Mouse (Mus musculus) midbrain, embryonic 16.5 days (tissue): ENCODE results near the gene Fmo5. TPM values are rescaled to one million over a fixed set of nuclear protein-coding genes. Genes with fewer than 3 reads are reported as not detected.

Experiments used
- ATAC-seq: fragments of 200-750 bp; cut with Nextera tagmentation; 2 replicates; pipeline ENCODE4 v1.8.0; 2017; ENCODE audit warnings: moderate TSS enrichment
- H3K27ac ChIP-seq: fragments of 300-500 bp; sonication (generic); 2 replicates; pipeline ENCODE4 v1.5.1; 2014; ENCODE audit warnings: mild to moderate bottlenecking, low read length, mixed read lengths
- H3K27me3 ChIP-seq: fragments of 300-500 bp; sonication (generic); 2 replicates; pipeline ENCODE4 v1.6.1; 2014; ENCODE audit warnings: low read depth, low read length, mixed read lengths; ENCODE audit not compliant: control insufficient read depth, insufficient read depth
- H3K36me3 ChIP-seq: fragments of 300-500 bp; sonication (generic); 2 replicates; pipeline ENCODE4 v1.6.1; 2014; ENCODE audit warnings: mild to moderate bottlenecking, low read length, moderate library complexity, mixed read lengths; ENCODE audit not compliant: control insufficient read depth, insufficient read depth
- H3K4me1 ChIP-seq: fragments of 300-500 bp; sonication (generic); 2 replicates; pipeline ENCODE4 v1.6.1; 2014; ENCODE audit warnings: mild to moderate bottlenecking, low read length, mixed read lengths; ENCODE audit not compliant: control insufficient read depth, insufficient read depth
- H3K4me2 ChIP-seq: fragments of 300-500 bp; sonication (generic); 2 replicates; pipeline ENCODE4 v1.6.1; 2014; ENCODE audit warnings: mild to moderate bottlenecking, low read length, mixed read lengths
- H3K4me3 ChIP-seq: fragments of 300-500 bp; sonication (generic); 2 replicates; pipeline ENCODE4 v1.5.1; 2014; ENCODE audit warnings: low read depth, mild to moderate bottlenecking, low read length, moderate library complexity, mixed read lengths
- H3K9ac ChIP-seq: fragments of 300-500 bp; sonication (generic); 2 replicates; pipeline ENCODE4 v1.6.1; 2014; ENCODE audit warnings: low read depth, low read length, mixed read lengths
- H3K9me3 ChIP-seq: fragments of 300-500 bp; sonication (generic); replicated peaks from 2 replicates; pipeline ENCODE4 v1.6.1; 2014; ENCODE audit warnings: mild to moderate bottlenecking, low read length, mixed read lengths; ENCODE audit not compliant: control insufficient read depth, poor library complexity, severe bottlenecking
- WGBS: fragments of 180-500 bp; shearing (Covaris S2); extraction: QIAGEN DNeasy Blood & Tissue Kit; methylation state at CpG from one replicate; pipeline ENCODE4 v1.1.7; 2014; 5-methylcytosine and 5-hydroxymethylcytosine counted together
- microRNA-seq: library from miRNA; unstranded; fragments of <30 nt; microRNA quantifications from one replicate; pipeline ENCODE4, GENCODE M21; 2017
- polyA plus RNA-seq: library from polyadenylated mRNA; unstranded; fragments of >200 nt; fragmentation: Nextera tagmentation; extraction: Ambion mirVana; gene quantifications from 2 replicates; pipeline ENCODE4 v1.2.1, GENCODE M21; 2015

Gene Fmo5
- polyA plus RNA-seq, 1 experiment from 2014 or later: 0.70 TPM

DNA sequence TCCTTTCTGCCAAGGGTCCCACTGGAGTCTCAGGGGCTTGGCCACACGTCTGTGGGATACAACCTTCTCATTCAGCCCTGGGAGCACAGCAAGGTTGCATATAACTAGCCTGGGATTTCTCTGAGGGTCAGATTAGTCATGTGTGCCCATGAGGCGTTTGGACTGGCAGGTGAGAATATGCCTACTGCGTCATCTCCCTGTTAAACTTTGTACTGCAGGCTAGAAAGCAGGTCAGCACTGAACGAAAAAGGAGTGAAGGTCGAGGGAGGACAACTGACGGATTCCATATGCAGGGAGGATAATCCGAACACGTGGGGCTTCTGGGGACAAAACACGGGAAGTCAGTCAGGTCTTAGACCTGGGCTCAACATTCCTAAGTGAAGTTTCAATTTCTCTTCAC, 68.7 kb downstream of the Fmo5 start:
- Histone ChIP-seq H3K36me3 (peaks cover 52% of the 10 kb centered on the region), H3K4me1 (no peaks in the 10 kb centered on the region), H3K9me3 (no peaks in the 10 kb centered on the region), H3K4me2 (no peak overlapping the region), H3K4me3 (no peak overlapping the region), H3K27ac (no peak overlapping the region), H3K27me3 (no peaks in the 10 kb centered on the region), H3K9ac (no peak overlapping the region)
- 81% methylated on average over 9 of the region's 9 CpGs for WGBS
- no peak for ATAC-seq

- Histone ChIP-seq H3K27ac (no peak overlapping the region), H3K4me2 (no peak overlapping the region), H3K27me3 (no peaks in the 10 kb centered on the region), H3K9ac (no peak overlapping the region), H3K4me1 (no peaks in the 10 kb centered on the region), H3K4me3 (no peak overlapping the region), H3K36me3 (peaks cover 44% of the 10 kb centered on the region), H3K9me3 (no peaks in the 10 kb centered on the region)
- WGBS: 84% methylated on average over 3 of the region's 3 CpGs
- ATAC-seq: no peak
Measured at GRCm38 (mm10) chr3:97699061-97699460, 70.5 kb downstream of the Fmo5 start.

GRCm38 (mm10) chr3:97701198-97701597, 72.6 kb downstream of the Fmo5 start:
- Histone ChIP-seq H3K27me3 (no peaks in the 10 kb centered on the region), H3K4me2 (no peak overlapping the region), H3K27ac (no peak overlapping the region), H3K9me3 (no peaks in the 10 kb centered on the region), H3K4me1 (no peaks in the 10 kb centered on the region), H3K9ac (no peak overlapping the region), H3K4me3 (no peak overlapping the region), H3K36me3 (peaks cover 28% of the 10 kb centered on the region)
- no peak for ATAC-seq
- WGBS: 67% methylated on average over 3 of the region's 3 CpGs

DNA sequence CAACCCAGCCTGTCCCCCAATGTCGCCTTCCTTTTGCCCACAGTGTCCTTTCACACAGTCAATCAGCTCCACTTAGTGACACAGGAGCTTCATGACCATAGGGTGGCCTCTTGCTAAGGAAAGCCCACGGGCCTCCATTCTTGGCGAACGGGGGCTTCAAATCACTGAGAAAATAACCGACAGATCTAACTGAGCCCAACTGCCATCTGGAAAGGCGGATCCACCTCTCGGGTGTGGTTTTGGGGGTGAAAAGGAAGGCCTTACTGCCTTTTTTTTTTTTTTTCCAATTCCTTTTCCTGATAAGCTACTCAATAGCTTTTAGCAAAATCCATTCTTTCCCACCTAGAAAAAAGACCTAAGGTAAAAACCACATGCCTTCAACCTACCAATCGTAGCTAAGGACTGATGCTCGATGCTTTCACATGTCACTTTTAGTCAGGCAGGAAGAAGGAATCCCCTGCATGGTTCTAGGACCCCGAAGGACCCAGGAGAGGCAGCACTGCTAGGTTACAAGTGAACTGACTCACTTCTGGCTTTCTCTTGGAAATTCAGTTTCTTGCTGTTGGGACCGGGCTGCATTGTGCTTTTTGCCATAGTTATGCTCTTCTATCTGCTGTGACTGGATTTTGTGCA, 74.0 kb downstream of the Fmo5 start:
- Histone ChIP-seq H3K27ac (no peak overlapping the region), H3K27me3 (no peaks in the 10 kb centered on the region), H3K9ac (no peak overlapping the region), H3K4me2 (no peak overlapping the region), H3K9me3 (no peaks in the 10 kb centered on the region), H3K36me3 (peaks cover 27% of the 10 kb centered on the region; the same call in 1 of the 2 replicates), H3K4me1 (no peaks in the 10 kb centered on the region), H3K4me3 (no peak overlapping the region)
- ATAC-seq: no peak
- WGBS: 93% methylated on average over 11 of the region's 11 CpGs

Small RNA genes lying within 50 kb of the gene (microRNA-seq; reads per million reads assigned to microRNA genes)
- not detected for gene Mir7225

Other genes with a start within 250 kb of the Fmo5 start
- gene Olfr1402, start 206.8 kb upstream of the Fmo5 start, polyA plus RNA-seq: not detected in 2 replicates
- gene Chd1l, start 18.6 kb upstream of the Fmo5 start, polyA plus RNA-seq: 4.4 and 4.7 TPM in 2 replicates
- 14.7 and 16.9 TPM in 2 replicates for gene Prkab2, start 29.4 kb downstream of the Fmo5 start, polyA plus RNA-seq
- gene Gm17651, start 45.9 kb downstream of the Fmo5 start, polyA plus RNA-seq: not detected in 2 replicates